Mouse (Mus musculus) megakaryocyte progenitor cell, adult 5-6 weeks (primary cell): Measurements from ENCODE around the gene Tbl1xr1. TPM values are rescaled to one million over a fixed set of nuclear protein-coding genes. Genes with fewer than 3 reads are reported as not detected.
A peak's percentile ranks its signal among the peaks of the same experiment; 100 is the strongest.

Experiments used
- ATAC-seq: replicated peaks from 2 replicates; pipeline ENCODE4 v1.8.0; 2016; ENCODE audit warnings: mild to moderate bottlenecking, moderate TSS enrichment, inconsistent platforms; ENCODE audit not compliant: poor library complexity
- total RNA-seq, 2 experiments: library from RNA; stranded (forward) in 1 of 2; stranded (reverse) in 1 of 2; fragments of 157-497, 149-512 nt in 1 of 2; fragments of 200-1000 nt in 1 of 2; gene quantifications; 2 replicates each; pipeline versions ENCODE4 v1.2.3 to v1.2.4; 2015 to 2017

Tbl1xr1 gene
- total RNA-seq (2015) (84.0 and 107 TPM in 2 replicates), total RNA-seq (2017) (73.8 and 96.3 TPM in 2 replicates)

- peak; percentile 35 for ATAC-seq
These were observed at the start of gene Tbl1xr1 for GRCm38 (mm10) chr3:22076561-22076935. Gene Tbl1xr1 (plus strand): TSS chr3:22076652.

GRCm38 (mm10) chr3:22038004-22038403, 38.4 kb upstream of the Tbl1xr1 start:
- no peak for ATAC-seq

GRCm38 (mm10) chr3:22039036-22039795, 37.2 kb upstream of the Tbl1xr1 start:
- no peak for ATAC-seq

DNA sequence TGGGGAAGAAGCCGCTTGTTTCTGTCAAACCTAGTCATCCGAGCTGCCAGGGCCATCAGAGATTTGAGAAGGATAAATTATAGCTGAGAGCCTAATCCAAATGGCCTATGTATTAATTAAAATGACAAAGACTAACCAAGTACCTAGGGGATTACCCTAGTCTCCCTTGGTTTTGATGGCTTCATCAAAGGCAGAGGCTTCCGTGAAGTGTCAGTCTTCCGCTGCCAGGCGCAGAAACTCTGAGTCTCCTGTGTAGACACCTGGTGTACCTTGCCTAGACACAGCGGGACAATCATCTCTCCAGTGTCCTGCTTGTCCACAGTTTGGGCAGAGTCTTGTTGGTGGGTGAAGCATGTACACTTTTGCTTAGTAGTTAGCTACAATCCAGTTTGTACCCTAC, 35.8 kb upstream of the Tbl1xr1 start:
- ATAC-seq: no peak

- ATAC-seq: no peak
These were observed 29.2 kb upstream of the Tbl1xr1 start for GRCm38 (mm10) chr3:22047203-22047602.

DNA sequence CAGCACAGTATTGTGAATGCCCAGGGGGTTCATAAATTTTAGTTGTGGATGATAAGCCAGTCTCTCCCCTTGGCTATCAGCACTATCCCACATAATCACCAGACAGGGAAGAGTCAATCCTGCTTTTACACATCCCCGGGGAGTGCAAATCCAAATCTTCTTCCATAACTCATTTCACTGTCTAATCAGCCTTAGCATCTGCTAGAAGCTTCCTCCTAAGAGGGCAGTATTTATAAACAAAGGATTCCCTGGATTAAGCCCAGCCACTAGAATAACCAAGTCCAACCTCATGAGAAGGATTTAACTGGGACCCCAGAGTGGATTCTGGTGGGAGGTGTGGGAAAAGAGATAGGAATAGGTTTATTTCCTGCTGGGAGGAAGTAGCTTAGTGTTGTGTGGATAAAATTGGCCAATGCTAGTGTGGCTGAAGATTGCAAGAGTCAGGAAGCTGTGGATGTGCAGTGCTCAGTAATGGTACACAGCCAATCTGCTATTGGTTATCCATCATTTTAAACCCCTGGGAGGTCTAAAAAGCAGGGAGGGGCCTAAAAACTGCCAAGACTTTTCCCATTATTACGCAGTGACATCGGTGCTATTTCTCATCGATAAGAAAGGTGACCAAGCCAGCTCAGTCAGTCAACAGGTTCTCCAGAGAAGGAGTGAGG, 19.7 kb upstream of the Tbl1xr1 start:
- no peak for ATAC-seq

DNA sequence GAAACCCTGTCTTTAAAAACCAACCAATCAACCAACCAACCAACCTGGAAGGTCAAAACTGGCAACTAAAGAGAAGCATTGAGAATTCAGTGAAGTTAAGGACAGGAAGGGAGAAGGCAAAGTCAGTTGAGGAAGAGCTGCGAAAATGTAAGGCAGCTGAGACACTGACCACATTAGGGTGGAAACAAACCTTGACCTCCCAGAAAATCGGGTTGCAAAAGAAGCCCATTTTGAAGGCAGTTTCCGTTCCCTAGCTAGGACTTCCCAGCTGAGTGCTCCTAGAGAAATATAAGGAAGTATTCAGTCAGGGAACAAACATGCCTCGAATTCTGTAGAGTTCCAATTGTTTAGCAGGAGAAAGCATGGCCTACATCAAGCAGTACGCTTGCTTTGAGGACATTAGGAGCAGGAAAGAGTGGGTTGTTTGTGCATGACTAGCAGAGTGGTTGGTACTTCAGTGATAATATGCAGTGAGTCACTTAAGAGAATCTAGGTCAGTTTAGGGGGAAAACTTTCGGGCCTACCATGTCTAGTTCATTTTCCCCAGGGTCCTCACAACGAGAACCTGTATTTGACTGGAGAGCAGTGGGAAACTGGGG, 18.1 kb upstream of the Tbl1xr1 start:
- peak; percentile 59 for ATAC-seq

- ATAC-seq: peak; percentile 64
These were observed 15.3 kb upstream of the Tbl1xr1 start for GRCm38 (mm10) chr3:22061163-22061562.

DNA sequence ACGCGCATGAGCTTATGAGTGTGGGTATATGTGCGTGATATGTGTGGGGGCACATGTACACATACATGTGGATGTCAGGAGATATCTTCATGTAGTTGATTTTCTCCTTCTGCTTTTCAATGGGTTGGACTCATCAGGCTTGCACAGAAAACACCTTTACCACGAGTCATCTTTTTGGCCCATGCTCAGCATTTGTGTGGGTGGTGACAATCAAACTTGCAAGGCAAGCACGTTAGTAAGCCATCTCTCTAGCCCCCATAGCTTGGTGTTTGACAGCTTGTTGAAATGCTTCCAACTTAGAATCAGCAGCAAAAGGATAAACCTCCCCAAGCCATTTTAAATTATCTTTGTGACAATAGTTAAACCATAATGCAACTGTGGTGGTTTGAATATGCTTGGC, 7.8 kb upstream of the Tbl1xr1 start:
- ATAC-seq: no peak

GRCm38 (mm10) chr3:22073916-22074315, 2.5 kb upstream of the Tbl1xr1 start:
- ATAC-seq: no peak

DNA sequence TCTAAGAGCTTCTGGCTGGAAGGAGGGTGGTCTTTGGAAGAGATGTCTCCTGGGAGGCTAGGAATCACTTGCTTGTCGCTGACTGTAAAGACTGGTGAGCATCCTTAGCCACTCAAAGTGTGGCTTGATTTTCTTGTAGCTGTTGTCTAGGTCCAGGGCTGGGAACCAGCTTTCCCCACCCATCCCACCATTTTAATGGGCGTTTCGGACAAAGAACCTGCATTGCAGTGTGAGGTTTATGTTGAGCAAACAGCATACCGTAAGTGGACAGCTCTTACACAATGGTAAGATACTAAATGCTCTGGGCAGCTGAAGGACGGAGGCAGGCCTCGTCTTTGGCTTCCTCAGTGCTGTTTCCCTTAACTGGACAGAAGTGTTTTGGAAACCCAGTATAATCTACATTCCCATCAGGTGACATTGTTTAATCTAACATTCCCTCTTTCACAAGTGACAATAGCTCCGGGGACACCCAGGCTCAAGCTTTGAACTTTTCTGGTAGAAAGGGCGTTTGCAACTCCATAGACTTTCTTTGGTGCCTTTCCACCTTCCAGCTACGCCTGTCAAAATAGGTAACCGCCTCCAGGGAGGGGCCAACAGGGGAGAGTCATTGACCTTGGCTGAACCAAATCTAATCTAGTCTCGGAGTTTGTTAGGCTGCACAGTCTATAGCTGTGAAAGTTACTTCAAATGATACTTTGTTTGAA, 1.7 kb upstream of the Tbl1xr1 start:
- peak; percentile 30 for ATAC-seq

DNA sequence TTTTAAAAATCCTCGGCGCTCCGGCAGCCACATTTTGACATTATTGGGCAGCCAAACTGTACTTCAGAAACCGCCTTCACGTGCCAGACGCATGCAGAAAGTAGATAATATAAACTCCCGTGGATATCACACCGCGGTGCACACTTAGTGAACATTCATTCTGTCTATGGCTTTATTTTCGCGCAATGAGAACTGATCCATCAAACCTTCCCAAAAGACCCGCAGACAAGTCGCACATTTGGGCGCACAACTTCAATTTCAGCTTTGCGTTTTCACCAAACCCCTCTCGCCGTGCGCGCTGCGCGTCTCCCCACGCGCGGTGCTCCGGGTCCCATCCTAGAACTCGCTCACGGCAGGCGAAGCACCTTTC, 950 bp upstream of the Tbl1xr1 start:
- no peak for ATAC-seq

DNA sequence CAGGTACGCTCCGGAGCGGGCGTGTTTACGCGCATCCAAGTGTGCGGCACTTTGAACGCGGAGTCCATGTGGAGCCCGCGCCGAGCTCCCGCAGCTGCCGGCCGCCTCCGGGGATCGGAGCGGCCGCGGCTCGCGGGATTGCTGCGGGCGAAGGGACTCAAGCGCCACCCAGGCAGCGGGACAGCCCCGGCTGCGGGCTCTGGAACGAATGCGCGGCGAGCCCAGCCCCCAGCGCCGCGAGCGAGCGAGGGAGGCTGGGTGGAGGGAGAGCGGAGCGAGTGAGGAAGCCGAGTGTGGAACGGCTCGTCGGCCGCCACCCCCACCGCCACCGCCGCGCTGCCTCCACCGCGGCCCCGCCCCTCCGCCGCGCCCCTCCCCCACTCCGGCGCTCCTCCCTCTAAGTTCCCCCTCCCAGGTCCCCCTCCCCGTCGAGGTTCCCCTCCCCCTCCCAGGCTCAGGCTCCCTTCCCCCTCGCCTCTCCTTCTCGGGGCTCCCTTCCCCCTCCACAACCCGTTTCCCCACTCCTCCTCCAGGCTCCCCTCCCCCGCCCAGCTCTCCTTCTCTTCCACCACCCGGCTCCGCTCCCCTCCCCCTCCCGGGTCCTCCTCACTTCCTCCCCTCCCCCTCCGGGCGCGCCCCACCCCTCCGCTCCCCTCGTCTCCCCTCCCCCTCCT, 428 bp upstream of the Tbl1xr1 start:
- ATAC-seq: peak; percentile 61

GRCm38 (mm10) chr3:22076936-22077656, 644 bp downstream of the Tbl1xr1 start:
- ATAC-seq: peak; percentile 32

GRCm38 (mm10) chr3:22077657-22078475, 1.4 kb downstream of the Tbl1xr1 start:
- no peak for ATAC-seq

DNA sequence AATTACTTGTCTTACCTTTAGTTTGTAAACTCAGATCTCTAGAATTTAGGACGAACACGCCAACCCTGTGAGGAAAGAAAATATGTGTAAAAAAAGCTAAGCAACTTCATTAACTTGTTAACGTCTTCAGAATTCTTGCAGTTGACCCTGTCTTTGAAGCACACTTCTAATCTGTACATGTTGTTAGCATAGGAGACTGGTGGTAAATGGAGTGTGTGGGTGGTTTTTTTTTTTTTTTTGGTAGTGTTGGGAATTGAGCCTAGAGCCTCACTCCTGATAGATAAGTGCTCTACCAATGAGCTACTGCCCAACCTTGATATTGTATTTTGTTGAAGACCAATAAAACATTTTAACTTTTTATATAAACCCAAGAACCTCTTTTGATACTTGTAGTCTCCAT, 2.1 kb downstream of the Tbl1xr1 start:
- ATAC-seq: no peak

GRCm38 (mm10) chr3:22081869-22082268, 5.4 kb downstream of the Tbl1xr1 start:
- ATAC-seq: 0 out of 2 replicates have a peak, but pooled peaks have one; percentile 10

DNA sequence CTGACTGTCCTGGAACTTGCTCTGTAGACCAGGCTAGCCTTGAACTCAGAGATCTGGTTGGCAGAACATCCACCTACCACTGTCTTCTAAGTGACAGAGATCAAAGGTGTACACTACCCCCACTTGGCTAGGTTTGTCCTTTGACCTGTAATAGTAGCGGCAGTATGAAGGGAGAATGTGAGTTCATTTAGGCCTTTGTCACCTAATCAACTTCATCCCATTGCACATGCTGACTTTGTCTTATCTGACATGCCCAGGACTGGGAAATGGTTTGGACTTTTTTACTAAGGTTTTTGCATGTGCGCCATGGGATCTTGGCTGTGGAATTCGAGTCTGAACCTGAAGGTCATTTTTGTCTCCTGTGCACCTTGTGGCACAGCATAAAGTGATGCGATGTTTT, 6.4 kb downstream of the Tbl1xr1 start:
- peak; percentile 35; the same call in 1 of the 2 replicates for ATAC-seq
